Mouse (Mus musculus) ES-Bruce4 (cell line): ENCODE measurements around the gene Pitpnb. TPM values are rescaled to one million over a fixed set of nuclear protein-coding genes. Genes with fewer than 3 reads are reported as not detected.
A peak's percentile ranks its signal among the peaks of the same experiment; 100 is the strongest.

Source experiments
- H3K27ac ChIP-seq: 2 replicates; pipeline ENCODE4 v1.5.1; 2012; ENCODE audit warnings: low read length, inconsistent platforms; ENCODE audit not compliant: insufficient read depth
- H3K27me3 ChIP-seq: 2 replicates; pipeline ENCODE4 v1.6.1; 2012; ENCODE audit warnings: mild to moderate bottlenecking, low read length, inconsistent platforms; ENCODE audit not compliant: control insufficient read depth, poor library complexity, insufficient read depth, severe bottlenecking
- H3K36me3 ChIP-seq: 2 replicates; pipeline ENCODE4 v1.6.1; 2012; ENCODE audit warnings: inconsistent platforms, mild to moderate bottlenecking, low read length, moderate library complexity; ENCODE audit not compliant: control insufficient read depth, poor library complexity, insufficient read depth, severe bottlenecking
- H3K4me1 ChIP-seq: one replicate; pipeline ENCODE4 v1.8.1; 2011; ENCODE audit warnings: low read length; ENCODE audit not compliant: control insufficient read depth, insufficient read depth
- H3K4me3 ChIP-seq: 2 replicates; pipeline ENCODE4 v1.5.1; 2011; ENCODE audit warnings: low read depth, mild to moderate bottlenecking, low read length
- H3K9ac ChIP-seq: 2 replicates; pipeline ENCODE4 v1.6.1; 2012; ENCODE audit warnings: low read depth, mild to moderate bottlenecking, inconsistent platforms; ENCODE audit not compliant: poor library complexity, severe bottlenecking
- H3K9me3 ChIP-seq: replicated peaks from 2 replicates; pipeline ENCODE4 v1.6.1; 2012; ENCODE audit warnings: mild to moderate bottlenecking, low read length, inconsistent platforms; ENCODE audit not compliant: control insufficient read depth, poor library complexity, insufficient read depth, severe bottlenecking
- CTCF ChIP-seq: IDR thresholded peaks from one replicate; pipeline ENCODE4 v1.8.1; 2011; ENCODE audit warnings: low read depth, low read length
- EP300 ChIP-seq: IDR thresholded peaks from 2 replicates; pipeline ENCODE4 v1.6.1; 2011; ENCODE audit warnings: low read depth, low read length; ENCODE audit not compliant: insufficient read depth
- POLR2A ChIP-seq: IDR thresholded peaks from one replicate; pipeline ENCODE4 v1.8.1; 2011; ENCODE audit warnings: low read length; ENCODE audit not compliant: insufficient read depth
- polyA plus RNA-seq: library from polyadenylated mRNA; stranded (reverse); fragments of >200 nt; gene quantifications from 2 replicates; pipeline ENCODE4 v1.2.4, GENCODE M21; 2011; ENCODE audit warnings: low read depth; ENCODE audit not compliant: missing spikeins, insufficient read depth, insufficient read length

Gene Pitpnb
- polyA plus RNA-seq, 1 experiment: 98.3 TPM

- H3K27ac ChIP-seq: no peak overlapping the region
- H3K9me3 ChIP-seq: no peaks in the 10 kb centered on the region
- H3K36me3 ChIP-seq: no peaks in the 10 kb centered on the region
- H3K27me3 ChIP-seq: no peaks in the 10 kb centered on the region
- TF ChIP-seq EP300 (no peak), POLR2A (no peak), CTCF (no peak)
- H3K4me3 ChIP-seq: no peak overlapping the region
- peaks cover 2% of the 10 kb centered on the region for H3K4me1 ChIP-seq
- no peak overlapping the region for H3K9ac ChIP-seq
Measured at GRCm38 (mm10) chr5:111429726-111430125, 99.2 kb downstream of the Pitpnb start.

GRCm38 (mm10) chr5:111431007-111431730, 100.6 kb downstream of the Pitpnb start:
- Histone ChIP-seq H3K9ac (no peak overlapping the region), H3K27ac (no peak overlapping the region), H3K4me3 (no peak overlapping the region), H3K4me1 (peaks cover 2% of the 10 kb centered on the region), H3K9me3 (no peaks in the 10 kb centered on the region), H3K36me3 (no peaks in the 10 kb centered on the region), H3K27me3 (no peaks in the 10 kb centered on the region)
- TF ChIP-seq CTCF (no peak), POLR2A (no peak), EP300 (no peak)

GRCm38 (mm10) chr5:111432842-111433241, 102.3 kb downstream of the Pitpnb start:
- no peak overlapping the region for H3K27ac ChIP-seq
- no peaks in the 10 kb centered on the region for H3K9me3 ChIP-seq
- H3K36me3 ChIP-seq: no peaks in the 10 kb centered on the region
- no peak overlapping the region for H3K9ac ChIP-seq
- no peaks in the 10 kb centered on the region for H3K27me3 ChIP-seq
- TF ChIP-seq CTCF (no peak), POLR2A (no peak), EP300 (no peak)
- no peak overlapping the region for H3K4me3 ChIP-seq
- peaks cover 8% of the 10 kb centered on the region for H3K4me1 ChIP-seq

GRCm38 (mm10) chr5:111434342-111434842, 103.8 kb downstream of the Pitpnb start:
- Histone ChIP-seq H3K27ac (no peak overlapping the region), H3K4me3 (peak overlapping the region; percentile 11; the same call in 1 of the 2 replicates), H3K9me3 (no peaks in the 10 kb centered on the region), H3K4me1 (peaks cover 8% of the 10 kb centered on the region), H3K27me3 (no peaks in the 10 kb centered on the region), H3K9ac (no peak overlapping the region), H3K36me3 (no peaks in the 10 kb centered on the region)
- TF ChIP-seq EP300 (no peak), POLR2A (no peak), CTCF (no peak)

GRCm38 (mm10) chr5:111436260-111436659, 105.7 kb downstream of the Pitpnb start:
- Histone ChIP-seq H3K27ac (no peak overlapping the region), H3K4me1 (peaks cover 8% of the 10 kb centered on the region), H3K9ac (no peak overlapping the region), H3K4me3 (no peak overlapping the region), H3K9me3 (no peaks in the 10 kb centered on the region), H3K27me3 (no peaks in the 10 kb centered on the region), H3K36me3 (no peaks in the 10 kb centered on the region)
- TF ChIP-seq POLR2A (no peak), EP300 (no peak), CTCF (no peak)

GRCm38 (mm10) chr5:111437205-111437604, 106.6 kb downstream of the Pitpnb start:
- Histone ChIP-seq H3K4me1 (peaks cover 8% of the 10 kb centered on the region), H3K9ac (no peak overlapping the region), H3K27ac (no peak overlapping the region), H3K4me3 (no peak overlapping the region), H3K9me3 (no peaks in the 10 kb centered on the region), H3K36me3 (no peaks in the 10 kb centered on the region), H3K27me3 (no peaks in the 10 kb centered on the region)
- TF ChIP-seq EP300 (no peak), POLR2A (no peak), CTCF (no peak)

Other genes starting within 250 kb of the Pitpnb start
- 1.9 and 3.2 TPM in 2 replicates for gene Mn1, start 86.6 kb downstream of the Pitpnb start, polyA plus RNA-seq